In genomic region chr3:99253092-99253488, GRCm38 (mm10) we compare ENCODE assay signal across 7 mouse cellular contexts. TPM values are rescaled to one million over a fixed set of nuclear protein-coding genes. Genes with fewer than 3 reads are reported as not detected.
DNase-seq lines count a peak whose midpoint lies in the region; ATAC-seq and TF ChIP-seq lines count a peak whose summit lies in the region.

No protein-coding gene starts in this region.

- peaks cover 0 to 9% of the 10 kb centered on the region in 2 experiments; a peak in 1 of 4 replicates for H3K4me1 ChIP-seq in CH12.LX (ENCODE audit: control insufficient read depth in 1 of 2, insufficient read depth in 2 of 2)
- H3K4me1 ChIP-seq in ES-E14 (ENCODE audit: control insufficient read depth in 2 of 2, insufficient read depth in 2 of 2, low read length in 2 of 2, poor library complexity in 1 of 2) = peaks cover 0 to 11% of the 10 kb centered on the region in 2 experiments; a peak in 1 of 4 replicates
- peaks cover 45% of the 10 kb centered on the region for H3K4me1 ChIP-seq in limb, embryonic 15.5 days
- no peaks in the 10 kb centered on the region; the same call in none of the 2 replicates for H3K4me1 ChIP-seq in thymus, adult 2 months (replicated peaks; ENCODE audit: control insufficient read depth, insufficient read depth, low read length)

- 1% methylated on average over 12 of the region's 12 CpGs for WGBS in limb, embryonic 15.5 days
- 7% methylated on average over 12 of the region's 12 CpGs for WGBS in thymus, adult 2 months

- no peak overlapping the region for H3K27ac ChIP-seq in CH12.LX (ENCODE audit: insufficient read depth, low read depth)
- no peak overlapping the region for H3K27ac ChIP-seq in ES-E14 (ENCODE audit: insufficient read depth, low read depth, low read length, poor library complexity, severe bottlenecking)
- peak overlapping the region; percentile 97 for H3K27ac ChIP-seq in limb, embryonic 15.5 days
- no peak overlapping the region for H3K27ac ChIP-seq in thymus, adult 2 months (ENCODE audit: control insufficient read depth, insufficient read depth, low read length)

- H3K9ac ChIP-seq in CH12.LX (ENCODE audit: insufficient read depth, low read depth) (no peak overlapping the region), ES-E14 (ENCODE audit: insufficient read depth, low read depth, low read length, poor library complexity, severe bottlenecking) (no peak overlapping the region)
- no peak overlapping the region for H3K9ac ChIP-seq in limb, embryonic 15.5 days

- H3K36me3 ChIP-seq in CH12.LX (replicated peaks in 1 of 2; ENCODE audit: control insufficient read depth in 1 of 2, insufficient read depth in 1 of 2, low read length in 1 of 2) (no peaks in the 10 kb centered on the region), ES-E14 (ENCODE audit: control insufficient read depth, insufficient read depth, low read length, poor library complexity, severe bottlenecking) (no peaks in the 10 kb centered on the region)
- H3K36me3 ChIP-seq in limb, embryonic 15.5 days = no peaks in the 10 kb centered on the region
- no peaks in the 10 kb centered on the region for H3K36me3 ChIP-seq in thymus, adult 2 months (ENCODE audit: control insufficient read depth, insufficient read depth, low read length)

- no peak for TF ChIP-seq EP300 in CH12.LX (IDR thresholded peaks at IDR 0.05; ENCODE audit: low read length)

- TF ChIP-seq RAD21 in CH12.LX (IDR thresholded peaks at IDR 0.05; ENCODE audit: low read depth, low read length) = no peak

- peak overlapping the region; percentile 18 for H3K4me2 ChIP-seq in CH12.LX (ENCODE audit: insufficient read depth, low read depth, poor library complexity, severe bottlenecking)
- H3K4me2 ChIP-seq in limb, embryonic 15.5 days = peak overlapping the region; percentile 55

- TF ChIP-seq POLR2A in CH12.LX (IDR thresholded peaks at IDR 0.05; ENCODE audit: low read depth, low read length) = no peak
- TF ChIP-seq POLR2A in thymus, adult 2 months (IDR thresholded peaks at IDR 0.05; ENCODE audit: control insufficient read depth, extremely low read depth, insufficient read depth, low read length, poor library complexity) = no peak

- dilution Hi-C loops in CH12.LX (cut with MboI; ENCODE audit: extremely low pct_ligation_motif_present, extremely low pct_unique_long_range_greater_than_20kb, low sequenced_read_pairs) = no loop called here

- peak; percentile 91 for ATAC-seq in limb, embryonic 15.5 days (ENCODE audit: insufficient number of reproducible peaks, low FRiP score, low TSS enrichment, low read depth)

- H3K27me3 ChIP-seq in CH12.LX (replicated peaks) = no peaks in the 10 kb centered on the region
- peaks cover 30% of the 10 kb centered on the region for H3K27me3 ChIP-seq in limb, embryonic 15.5 days
- H3K27me3 ChIP-seq in thymus, adult 2 months (ENCODE audit: control insufficient read depth, insufficient read depth, low read length) = peaks cover 39% of the 10 kb centered on the region

- H3K4me3 ChIP-seq in CH12.LX (replicated peaks in 1 of 3; ENCODE audit: low read depth in 2 of 3, low read length in 2 of 3, poor library complexity in 1 of 3) = no peak overlapping the region
- H3K4me3 ChIP-seq in ES-E14 (ENCODE audit: insufficient read depth in 1 of 2, low read depth in 1 of 2, low read length in 2 of 2, poor library complexity in 1 of 2, severe bottlenecking in 1 of 2) = peak overlapping the region in 1 of 2 experiments; percentile 45; a peak in 1 of 4 replicates
- H3K4me3 ChIP-seq in limb, embryonic 15.5 days = peak overlapping the region; percentile 65
- H3K4me3 ChIP-seq in thymus, adult 2 months (ENCODE audit: control insufficient read depth, insufficient read depth, low read length) = no peak overlapping the region

- H3K79me2 ChIP-seq in CH12.LX (replicated peaks; ENCODE audit: control insufficient read depth, extremely low read depth, insufficient read depth, poor library complexity, severe bottlenecking) = no peaks in the 10 kb centered on the region

- in situ Hi-C loops in CH12.LX (cut with MboI; ENCODE audit: low pct_ligation_motif_present, low pct_unique_long_range_greater_than_20kb, low sequenced_read_pairs) = no loop called here
- in situ Hi-C loops in ES-E14 (cut with MboI; ENCODE audit: low sequenced_read_pairs in 2 of 2, unreplicated experiment in 2 of 2) = no loop called here

- no peak for TF ChIP-seq CTCF in CH12.LX (conservative IDR thresholded peaks at IDR 0.05 in 1 of 2, IDR thresholded peaks at IDR 0.05 in 1 of 2; ENCODE audit: low read depth in 2 of 2, low read length in 2 of 2)
- no peak for TF ChIP-seq CTCF in thymus, adult 2 months (IDR thresholded peaks at IDR 0.05; ENCODE audit: borderline replicate concordance, control insufficient read depth, extremely low read depth, insufficient read depth, low read length, poor library complexity)

- DNase-seq in CH12.LX (ENCODE audit: extremely low read depth) (no peak), ES-E14 (ENCODE audit: low read depth, low spot score) (no peak)
- DNase-seq in forelimb bud, embryonic 11.5 days (ENCODE audit: low read depth, low spot score) = peak; percentile 93
- DNase-seq in frontal cortex, postnatal 14 days (ENCODE audit: low spot score in 2 of 2) = no peak
- DNase-seq in thymus, adult 2 months = no peak
- no peak for DNase-seq in spleen, postnatal 4 days (ENCODE audit: low spot score in 2 of 2)

- no peaks in the 10 kb centered on the region for H3K9me3 ChIP-seq in CH12.LX (replicated peaks; ENCODE audit: low read length)
- H3K9me3 ChIP-seq in ES-E14 (ENCODE audit: control insufficient read depth, insufficient read depth, low read depth, low read length) = no peaks in the 10 kb centered on the region
- no peaks in the 10 kb centered on the region for H3K9me3 ChIP-seq in limb, embryonic 15.5 days

TF ChIP-seq in CH12.LX, 34 proteins besides CTCF, POLR2A, EP300 and RAD21:
- TF ChIP-seq ELF1 (IDR thresholded peaks at IDR 0.05; ENCODE audit: low read depth, low read length) (no peak), CHD1 (IDR thresholded peaks at IDR 0.05; ENCODE audit: low read depth, low read length) (no peak), IRF4 (IDR thresholded peaks at IDR 0.05; ENCODE audit: low read depth, low read length) (no peak), MAFK (IDR thresholded peaks at IDR 0.05; ENCODE audit: insufficient replicate concordance, low read length) (no peak), POLR2AphosphoS2 (IDR thresholded peaks at IDR 0.05; ENCODE audit: low read depth, low read length) (no peak), PAX5 (IDR thresholded peaks at IDR 0.05; ENCODE audit: low read length) (no peak), SMC3 (IDR thresholded peaks at IDR 0.05; ENCODE audit: low read depth, low read length) (no peak), CHD2 (IDR thresholded peaks at IDR 0.05; ENCODE audit: low read length) (no peak), GABPA (IDR thresholded peaks at IDR 0.05; ENCODE audit: insufficient replicate concordance, low read depth, low read length) (no peak), ETS1 (conservative IDR thresholded peaks at IDR 0.05; ENCODE audit: low read depth, low read length) (no peak), NELFE (IDR thresholded peaks at IDR 0.05; ENCODE audit: low read depth, low read length) (no peak), MAZ (IDR thresholded peaks at IDR 0.05; ENCODE audit: low read depth, low read length) (no peak), E2F4 (IDR thresholded peaks at IDR 0.05; ENCODE audit: insufficient replicate concordance, low read depth, low read length) (no peak), USF2 (conservative IDR thresholded peaks at IDR 0.05; ENCODE audit: low read depth, low read length) (no peak)
TF ChIP-seq in CH12.LX: peak in this region for 0.

TF ChIP-seq in ES-E14, 5 proteins besides CTCF, POLR2A, EP300 and RAD21:
- TF ChIP-seq ZC3H11A (IDR thresholded peaks at IDR 0.05; ENCODE audit: borderline replicate concordance, low read depth, low read length) = no peak
- TF ChIP-seq CHD2 (IDR thresholded peaks at IDR 0.05; ENCODE audit: low read depth, low read length) = 0 out of 2 replicates have a peak, but pooled peaks have one; percentile 11
TF ChIP-seq in ES-E14: peak in this region for 1.

RNA-seq across cellular contexts. Expression of gene Tbx15, which starts 12.9 kb away (rescaled TPM):
- total RNA-seq in CH12.LX (2012; rRNA removed) (1.8 and 2.1 TPM in 2 replicates), CH12.LX (2014; rRNA removed) (1.4 and 1.7 TPM in 2 replicates), ES-E14 (2012; rRNA removed) (0.85 and 1.4 TPM in 2 replicates)
- 1.7 and 1.8 TPM in 2 replicates for polyA plus RNA-seq in CH12.LX (2012; ENCODE audit: insufficient read length, low read depth)
- 21.9 and 24.0 TPM in 2 replicates for polyA plus RNA-seq in limb, embryonic 15.5 days (2015; fragmentation: Nextera tagmentation; extraction: Ambion mirVana)
- polyA plus RNA-seq in thymus, adult 2 months (2012; rRNA removed) = 0.34 and 0.62 TPM in 2 replicates
